Mouse (Mus musculus): ENCODE results near the gene Syt16. TPM values are rescaled to one million over a fixed set of nuclear protein-coding genes. Genes with fewer than 3 reads are reported as not detected.

Syt16 gene
- polyA plus RNA-seq, 1 experiment = 0.61 TPM

DNA sequence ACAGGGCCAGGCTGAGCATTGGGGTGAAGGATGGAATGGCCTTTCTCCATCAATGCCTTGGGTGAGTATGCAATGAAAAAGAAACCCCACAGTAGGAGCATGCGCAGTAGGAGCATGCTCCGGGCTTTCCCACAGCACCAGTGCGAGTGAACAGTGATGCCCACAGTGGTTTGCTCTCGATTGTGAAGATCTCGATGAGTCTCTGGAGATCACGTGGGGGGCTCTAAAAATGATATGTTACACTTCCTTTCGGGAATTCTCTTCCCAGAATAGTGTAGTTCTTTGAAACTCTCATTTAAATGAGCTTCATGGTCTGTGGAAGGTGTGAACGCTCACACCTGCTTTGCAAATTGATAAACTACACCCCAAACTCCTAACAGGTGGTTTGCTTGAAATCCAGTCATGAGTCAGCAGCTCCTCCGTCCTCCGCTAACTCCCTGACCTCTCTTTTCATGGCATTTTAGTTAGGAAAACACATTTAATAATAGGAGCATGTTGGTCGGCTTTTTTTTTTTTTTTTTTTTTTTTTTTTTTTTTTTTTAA, 190.9 kb downstream of the Syt16 start:
- Histone ChIP-seq H3K27ac (ENCODE audit: control insufficient read depth, insufficient read depth, low read depth, low read length) (no peak overlapping the region), H3K4me3 (ENCODE audit: control insufficient read depth, low read depth, low read length) (no peak overlapping the region), H3K36me3 (ENCODE audit: control insufficient read depth, insufficient read depth, low read length) (no peaks in the 10 kb centered on the region), H3K4me1 (ENCODE audit: control insufficient read depth, insufficient read depth, low read length) (peaks cover 3% of the 10 kb centered on the region), H3K27me3 (ENCODE audit: control insufficient read depth, insufficient read depth, low read length) (no peaks in the 10 kb centered on the region)
- TF ChIP-seq POLR2A (IDR thresholded peaks at IDR 0.05; ENCODE audit: control insufficient read depth, low read depth, low read length) = no peak
- TF ChIP-seq CTCF (IDR thresholded peaks at IDR 0.05; ENCODE audit: control insufficient read depth, insufficient read depth, insufficient replicate concordance, low read depth, low read length) = no peak

DNA sequence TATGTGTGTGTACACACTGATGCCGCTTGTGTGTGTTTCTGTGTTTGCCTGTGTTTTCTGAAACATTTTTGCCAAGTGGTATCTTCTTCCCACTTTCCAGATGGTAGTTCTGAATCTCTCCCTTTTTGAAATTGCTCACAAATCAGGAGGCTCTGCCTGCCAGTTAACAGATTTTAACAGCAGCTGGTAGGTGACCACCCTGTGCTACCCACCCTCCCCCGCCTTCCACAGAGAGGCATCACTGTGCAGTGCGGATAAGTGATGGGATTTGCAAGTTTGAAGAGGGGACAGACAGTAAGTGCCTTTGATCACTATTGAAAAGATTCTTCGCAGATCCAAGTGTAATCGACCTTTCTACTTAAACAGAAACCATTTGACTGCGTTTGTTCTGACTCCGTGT, 191.4 kb downstream of the Syt16 start:
- Histone ChIP-seq H3K27me3 (ENCODE audit: control insufficient read depth, insufficient read depth, low read length) (no peaks in the 10 kb centered on the region), H3K4me3 (ENCODE audit: control insufficient read depth, low read depth, low read length) (no peak overlapping the region), H3K36me3 (ENCODE audit: control insufficient read depth, insufficient read depth, low read length) (no peaks in the 10 kb centered on the region), H3K4me1 (ENCODE audit: control insufficient read depth, insufficient read depth, low read length) (peaks cover 3% of the 10 kb centered on the region), H3K27ac (ENCODE audit: control insufficient read depth, insufficient read depth, low read depth, low read length) (no peak overlapping the region)
- TF ChIP-seq POLR2A (IDR thresholded peaks at IDR 0.05; ENCODE audit: control insufficient read depth, low read depth, low read length) (no peak), CTCF (IDR thresholded peaks at IDR 0.05; ENCODE audit: control insufficient read depth, insufficient read depth, insufficient replicate concordance, low read depth, low read length) (no peak)

DNA sequence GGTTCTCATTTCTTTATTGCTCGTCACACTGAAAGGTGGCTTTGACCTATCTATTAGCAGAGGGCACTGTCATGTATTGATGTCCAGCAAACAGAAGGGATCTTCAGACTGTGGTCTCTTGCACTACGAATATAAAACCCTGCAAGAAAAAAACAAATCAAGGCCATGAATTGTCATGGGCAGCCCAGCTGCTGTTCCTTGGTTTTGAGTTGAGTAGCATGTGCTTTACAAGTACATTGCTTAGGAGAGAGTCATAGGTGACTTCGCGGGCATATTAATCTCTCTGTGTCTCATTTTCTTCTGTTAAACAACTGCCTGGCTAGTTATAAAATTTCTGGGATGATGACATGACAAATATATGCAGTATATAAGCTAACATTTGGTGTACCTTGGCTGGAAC, 192.4 kb downstream of the Syt16 start:
- Histone ChIP-seq H3K27me3 (ENCODE audit: control insufficient read depth, insufficient read depth, low read length) (no peaks in the 10 kb centered on the region), H3K36me3 (ENCODE audit: control insufficient read depth, insufficient read depth, low read length) (no peaks in the 10 kb centered on the region), H3K4me3 (ENCODE audit: control insufficient read depth, low read depth, low read length) (no peak overlapping the region), H3K27ac (ENCODE audit: control insufficient read depth, insufficient read depth, low read depth, low read length) (no peak overlapping the region), H3K4me1 (ENCODE audit: control insufficient read depth, insufficient read depth, low read length) (peaks cover 3% of the 10 kb centered on the region)
- TF ChIP-seq POLR2A (IDR thresholded peaks at IDR 0.05; ENCODE audit: control insufficient read depth, low read depth, low read length) = no peak
- no peak for TF ChIP-seq CTCF (IDR thresholded peaks at IDR 0.05; ENCODE audit: control insufficient read depth, insufficient read depth, insufficient replicate concordance, low read depth, low read length)

DNA sequence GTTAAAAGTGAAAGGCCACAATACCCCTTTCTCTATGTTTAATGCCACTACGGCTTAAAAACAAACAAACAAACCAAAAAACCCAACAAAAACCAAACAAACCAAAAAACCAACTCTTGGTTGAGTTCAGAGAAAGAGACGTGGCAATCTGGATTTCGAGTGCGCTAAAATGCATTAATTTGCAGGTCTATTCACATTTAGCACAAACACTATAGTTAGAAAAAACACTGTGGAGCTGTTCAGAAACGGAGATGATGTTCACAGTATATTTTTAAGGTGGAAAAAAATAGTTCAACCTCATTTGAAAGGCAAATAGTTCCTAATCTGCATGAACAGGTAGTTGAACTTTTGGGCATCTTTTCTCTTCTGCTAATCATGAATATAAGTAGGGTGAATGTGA, 192.8 kb downstream of the Syt16 start:
- H3K4me3 ChIP-seq (ENCODE audit: control insufficient read depth, low read depth, low read length) = no peak overlapping the region
- H3K36me3 ChIP-seq (ENCODE audit: control insufficient read depth, insufficient read depth, low read length) = no peaks in the 10 kb centered on the region
- no peaks in the 10 kb centered on the region for H3K27me3 ChIP-seq (ENCODE audit: control insufficient read depth, insufficient read depth, low read length)
- no peak overlapping the region for H3K27ac ChIP-seq (ENCODE audit: control insufficient read depth, insufficient read depth, low read depth, low read length)
- peaks cover 3% of the 10 kb centered on the region for H3K4me1 ChIP-seq (ENCODE audit: control insufficient read depth, insufficient read depth, low read length)
- no peak for TF ChIP-seq CTCF (IDR thresholded peaks at IDR 0.05; ENCODE audit: control insufficient read depth, insufficient read depth, insufficient replicate concordance, low read depth, low read length)
- TF ChIP-seq POLR2A (IDR thresholded peaks at IDR 0.05; ENCODE audit: control insufficient read depth, low read depth, low read length) = no peak

DNA sequence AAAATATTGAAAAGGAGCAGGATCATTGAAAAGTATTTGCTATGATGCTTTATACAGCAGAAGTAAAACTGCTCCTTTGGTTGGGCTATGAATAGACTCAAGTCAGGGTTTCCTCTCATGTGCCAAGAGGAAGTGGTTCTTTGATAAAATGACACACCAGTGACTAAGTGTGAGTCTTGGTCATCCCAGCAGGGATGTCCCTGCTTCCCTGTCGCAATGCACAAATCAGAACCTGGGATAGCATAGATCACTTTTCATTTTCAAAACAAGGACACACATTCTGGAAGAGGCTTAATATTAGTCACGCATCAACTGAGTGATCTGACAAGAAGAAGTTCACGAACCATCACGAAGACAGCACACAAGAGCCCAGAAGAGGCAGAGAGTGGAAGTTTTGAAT, 195.1 kb downstream of the Syt16 start:
- no peak overlapping the region for H3K4me3 ChIP-seq (ENCODE audit: control insufficient read depth, low read depth, low read length)
- H3K27me3 ChIP-seq (ENCODE audit: control insufficient read depth, insufficient read depth, low read length) = no peaks in the 10 kb centered on the region
- H3K4me1 ChIP-seq (ENCODE audit: control insufficient read depth, insufficient read depth, low read length) = peaks cover 3% of the 10 kb centered on the region
- TF ChIP-seq POLR2A (IDR thresholded peaks at IDR 0.05; ENCODE audit: control insufficient read depth, low read depth, low read length) = no peak
- no peak for TF ChIP-seq CTCF (IDR thresholded peaks at IDR 0.05; ENCODE audit: control insufficient read depth, insufficient read depth, insufficient replicate concordance, low read depth, low read length)
- H3K27ac ChIP-seq (ENCODE audit: control insufficient read depth, insufficient read depth, low read depth, low read length) = no peak overlapping the region
- no peaks in the 10 kb centered on the region for H3K36me3 ChIP-seq (ENCODE audit: control insufficient read depth, insufficient read depth, low read length)

DNA sequence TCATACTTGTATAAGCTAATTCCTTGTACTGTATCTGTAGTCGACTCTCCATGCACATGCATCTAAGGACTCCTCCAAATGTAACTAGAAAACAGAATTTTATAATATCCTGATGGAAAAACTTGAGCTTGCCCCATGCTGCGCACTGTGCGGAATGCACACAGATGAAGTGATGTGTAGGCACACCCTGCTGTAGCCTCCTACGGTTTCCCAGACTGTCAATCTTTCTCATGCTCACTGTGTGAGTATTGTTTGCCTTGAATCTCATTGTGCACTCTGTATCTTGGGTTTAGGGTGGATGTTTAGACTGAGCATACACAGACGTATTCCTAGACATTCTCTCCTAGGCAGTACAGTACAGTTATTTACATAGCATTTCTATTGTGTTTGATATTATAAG, 203.9 kb downstream of the Syt16 start:
- Histone ChIP-seq H3K36me3 (ENCODE audit: control insufficient read depth, insufficient read depth, low read length) (no peaks in the 10 kb centered on the region), H3K4me3 (ENCODE audit: control insufficient read depth, low read depth, low read length) (no peak overlapping the region), H3K27ac (ENCODE audit: control insufficient read depth, insufficient read depth, low read depth, low read length) (no peak overlapping the region), H3K27me3 (ENCODE audit: control insufficient read depth, insufficient read depth, low read length) (no peaks in the 10 kb centered on the region), H3K4me1 (ENCODE audit: control insufficient read depth, insufficient read depth, low read length) (no peaks in the 10 kb centered on the region)
- TF ChIP-seq CTCF (IDR thresholded peaks at IDR 0.05; ENCODE audit: control insufficient read depth, insufficient read depth, insufficient replicate concordance, low read depth, low read length) = no peak
- no peak for TF ChIP-seq POLR2A (IDR thresholded peaks at IDR 0.05; ENCODE audit: control insufficient read depth, low read depth, low read length)

DNA sequence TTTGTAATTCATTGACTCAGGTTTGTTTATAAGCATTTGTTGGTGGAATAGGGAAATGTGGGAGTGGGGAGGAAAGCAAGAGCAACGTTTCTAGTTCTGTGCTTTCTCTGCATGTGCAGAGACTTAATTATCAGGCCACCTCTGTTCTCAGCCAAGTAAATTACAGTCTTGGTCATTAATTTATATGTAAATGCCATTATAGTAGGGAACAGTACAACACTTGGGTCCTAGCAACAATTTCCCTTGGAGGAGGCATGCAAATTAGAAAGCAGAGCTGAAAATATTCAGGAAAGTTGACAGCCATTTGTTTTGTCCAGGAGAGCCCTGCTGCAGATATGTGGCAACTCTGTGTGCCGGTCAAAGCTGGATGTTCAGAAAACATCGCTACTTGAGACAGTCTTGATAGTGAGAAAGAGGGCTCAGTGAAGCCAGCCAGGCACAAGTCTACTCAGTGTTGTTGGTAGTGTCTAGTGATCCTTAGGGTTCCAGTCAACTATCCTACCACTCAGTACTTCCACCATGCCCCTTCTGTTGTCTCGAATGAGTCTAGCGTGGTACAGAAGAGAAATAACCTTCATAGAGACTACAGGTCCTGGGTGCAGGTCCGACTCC, 205.1 kb downstream of the Syt16 start:
- no peaks in the 10 kb centered on the region for H3K4me1 ChIP-seq (ENCODE audit: control insufficient read depth, insufficient read depth, low read length)
- no peak overlapping the region for H3K4me3 ChIP-seq (ENCODE audit: control insufficient read depth, low read depth, low read length)
- no peak overlapping the region for H3K27ac ChIP-seq (ENCODE audit: control insufficient read depth, insufficient read depth, low read depth, low read length)
- H3K36me3 ChIP-seq (ENCODE audit: control insufficient read depth, insufficient read depth, low read length) = no peaks in the 10 kb centered on the region
- TF ChIP-seq POLR2A (IDR thresholded peaks at IDR 0.05; ENCODE audit: control insufficient read depth, low read depth, low read length) = no peak
- H3K27me3 ChIP-seq (ENCODE audit: control insufficient read depth, insufficient read depth, low read length) = no peaks in the 10 kb centered on the region
